Mouse (Mus musculus) stomach, embryonic 16.5 days (tissue): ENCODE measurements around the gene Gabbr2. TPM values are rescaled to one million over a fixed set of nuclear protein-coding genes. Genes with fewer than 3 reads are reported as not detected.

ENCODE experiments used
- ATAC-seq: fragments of 200-750 bp; cut with Nextera tagmentation; 2 replicates; pipeline ENCODE4 v1.8.0; 2017; ENCODE audit warnings: moderate number of reproducible peaks, moderate TSS enrichment; ENCODE audit not compliant: insufficient read depth, low FRiP score
- H3K27ac ChIP-seq: fragments of 300-500 bp; sonication (generic); 2 replicates; pipeline ENCODE4 v1.5.1; 2014; ENCODE audit warnings: low read length
- H3K27me3 ChIP-seq: fragments of 300-500 bp; sonication (generic); 2 replicates; pipeline ENCODE4 v1.6.1; 2014; ENCODE audit warnings: low read length, control low read depth, mixed read lengths; ENCODE audit not compliant: control insufficient read depth, insufficient read depth
- H3K36me3 ChIP-seq: fragments of 300-500 bp; sonication (generic); 2 replicates; pipeline ENCODE4 v1.6.1; 2014; ENCODE audit warnings: low read length; ENCODE audit not compliant: control insufficient read depth, insufficient read depth
- H3K4me1 ChIP-seq: fragments of 300-500 bp; sonication (generic); 2 replicates; pipeline ENCODE4 v1.6.1; 2014; ENCODE audit warnings: low read length, control low read depth, mixed read lengths; ENCODE audit not compliant: control insufficient read depth, insufficient read depth
- H3K4me2 ChIP-seq: fragments of 300-500 bp; sonication (generic); 2 replicates; pipeline ENCODE4 v1.6.1; 2014; ENCODE audit warnings: low read depth, low read length, mixed read lengths
- H3K4me3 ChIP-seq: fragments of 300-500 bp; sonication (generic); replicated peaks from 2 replicates; pipeline ENCODE4 v1.5.1; 2014; ENCODE audit warnings: mild to moderate bottlenecking, low read length
- H3K9ac ChIP-seq: fragments of 300-500 bp; sonication (generic); 2 replicates; pipeline ENCODE4 v1.6.1; 2014; ENCODE audit warnings: low read length
- H3K9me3 ChIP-seq: fragments of 300-500 bp; sonication (generic); replicated peaks from 2 replicates; pipeline ENCODE4 v1.6.1; 2016; ENCODE audit warnings: low read length, control low read depth; ENCODE audit not compliant: control insufficient read depth
- WGBS: fragments of 180-500 bp; shearing (Covaris S2); extraction: QIAGEN DNeasy Blood & Tissue Kit; methylation state at CpG from one replicate; pipeline ENCODE4 v1.1.7; 2014; 5-methylcytosine and 5-hydroxymethylcytosine counted together
- polyA plus RNA-seq: library from polyadenylated mRNA; unstranded; fragments of >200 nt; fragmentation: Nextera tagmentation; extraction: Ambion mirVana; gene quantifications from 2 replicates; pipeline ENCODE4 v1.2.1, GENCODE M21; 2015

The Gabbr2 gene
- polyA plus RNA-seq, 1 experiment from 2014 or later, result 0.10 TPM

GRCm38 (mm10) chr4:46727153-46727552 lies 264.5 kb downstream of the Gabbr2 start:
- no peak overlapping the region for H3K9ac ChIP-seq
- WGBS, result 81% methylated on average over 11 of the region's 11 CpGs
- H3K4me2 ChIP-seq, result no peak overlapping the region
- no peaks in the 10 kb centered on the region for H3K27me3 ChIP-seq
- H3K4me1 ChIP-seq, result no peaks in the 10 kb centered on the region
- H3K4me3 ChIP-seq, result no peak overlapping the region
- ATAC-seq, result no peak
- H3K9me3 ChIP-seq, result no peaks in the 10 kb centered on the region
- no peak overlapping the region for H3K27ac ChIP-seq
- no peaks in the 10 kb centered on the region for H3K36me3 ChIP-seq

- Histone ChIP-seq H3K9me3 (no peaks in the 10 kb centered on the region), H3K4me3 (no peak overlapping the region), H3K9ac (no peak overlapping the region), H3K4me2 (no peak overlapping the region), H3K27me3 (no peaks in the 10 kb centered on the region), H3K27ac (no peak overlapping the region), H3K36me3 (no peaks in the 10 kb centered on the region), H3K4me1 (no peaks in the 10 kb centered on the region)
- 80% methylated on average over 16 of the region's 16 CpGs for WGBS
- no peak for ATAC-seq
Observed at GRCm38 (mm10) chr4:46720821-46721557, 270.7 kb downstream of the Gabbr2 start.

- no peak overlapping the region for H3K9ac ChIP-seq
- H3K4me1 ChIP-seq, result no peaks in the 10 kb centered on the region
- H3K36me3 ChIP-seq, result no peaks in the 10 kb centered on the region
- H3K9me3 ChIP-seq, result no peaks in the 10 kb centered on the region
- 58% methylated on average over 1 of the region's 1 CpGs for WGBS
- H3K4me2 ChIP-seq, result no peak overlapping the region
- H3K4me3 ChIP-seq, result no peak overlapping the region
- ATAC-seq, result no peak
- no peak overlapping the region for H3K27ac ChIP-seq
- peaks cover 3% of the 10 kb centered on the region; the same call in 1 of the 2 replicates for H3K27me3 ChIP-seq
Observed at GRCm38 (mm10) chr4:46720070-46720469, 271.6 kb downstream of the Gabbr2 start.

DNA sequence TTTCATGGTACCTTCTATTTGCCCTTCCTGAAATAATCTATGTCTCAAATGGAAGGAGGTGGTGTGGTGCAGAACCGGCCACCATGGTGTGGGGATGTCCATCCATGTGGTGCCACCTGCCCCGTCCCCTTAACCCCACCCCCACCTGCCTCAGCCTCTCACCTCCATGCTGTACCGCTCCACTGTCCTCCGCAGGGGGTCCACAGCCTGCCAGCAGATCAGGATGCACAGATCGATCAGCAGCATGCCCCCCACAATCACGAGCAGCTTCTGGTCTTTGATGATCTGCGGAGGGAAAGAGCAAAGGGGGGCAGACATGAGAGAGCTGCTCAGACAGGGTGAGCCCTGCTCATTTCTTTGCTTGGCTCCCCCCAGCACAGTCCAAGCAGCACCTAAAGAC lies 273.0 kb downstream of the Gabbr2 start:
- no peak overlapping the region for H3K4me2 ChIP-seq
- H3K9ac ChIP-seq, result no peak overlapping the region
- no peak for ATAC-seq

GRCm38 (mm10) chr4:46717156-46717555 lies 274.5 kb downstream of the Gabbr2 start:
- Histone ChIP-seq H3K4me2 (no peak overlapping the region), H3K4me3 (no peak overlapping the region), H3K27me3 (peaks cover 3% of the 10 kb centered on the region; the same call in 1 of the 2 replicates), H3K36me3 (no peaks in the 10 kb centered on the region), H3K9me3 (no peaks in the 10 kb centered on the region), H3K27ac (no peak overlapping the region), H3K9ac (no peak overlapping the region), H3K4me1 (no peaks in the 10 kb centered on the region)
- no peak for ATAC-seq
- WGBS, result 51% methylated on average over 5 of the region's 5 CpGs

More for the DNA sequence above, 273.0 kb downstream of the Gabbr2 start:
- no peaks in the 10 kb centered on the region for H3K9me3 ChIP-seq
- no peak overlapping the region for H3K4me3 ChIP-seq
- no peaks in the 10 kb centered on the region for H3K36me3 ChIP-seq
- no peak overlapping the region for H3K27ac ChIP-seq
- 22% methylated on average over 7 of the region's 7 CpGs for WGBS
- peaks cover 3% of the 10 kb centered on the region; the same call in 1 of the 2 replicates for H3K27me3 ChIP-seq
- no peaks in the 10 kb centered on the region for H3K4me1 ChIP-seq

- Histone ChIP-seq H3K9me3 (no peaks in the 10 kb centered on the region), H3K36me3 (no peaks in the 10 kb centered on the region), H3K4me3 (no peak overlapping the region), H3K4me2 (no peak overlapping the region), H3K9ac (no peak overlapping the region), H3K27me3 (peaks cover 3% of the 10 kb centered on the region; the same call in 1 of the 2 replicates), H3K4me1 (no peaks in the 10 kb centered on the region), H3K27ac (no peak overlapping the region)
- no peak for ATAC-seq
- WGBS, result 10% methylated on average over 1 of the region's 1 CpGs
Observed at GRCm38 (mm10) chr4:46716361-46716760, 275.3 kb downstream of the Gabbr2 start.

DNA sequence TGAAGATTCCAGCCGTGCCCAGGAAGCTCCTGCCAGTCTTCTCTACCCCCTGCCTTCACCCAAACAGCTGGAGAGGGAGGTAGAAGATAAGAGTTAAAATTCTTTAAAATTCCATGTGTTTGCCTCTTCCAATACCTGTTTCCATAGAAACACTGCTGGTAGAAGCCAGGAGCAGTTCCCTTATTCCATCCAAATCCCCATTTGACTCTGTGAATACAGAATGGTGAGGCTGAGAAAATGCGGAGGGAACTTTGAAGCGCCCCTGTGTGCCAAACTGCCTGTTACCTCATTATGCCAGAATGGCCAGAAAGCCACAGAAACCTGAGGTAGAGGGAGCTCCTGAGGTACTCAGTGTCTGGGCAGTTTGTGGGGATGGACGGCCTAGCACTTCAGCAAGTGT lies 281.1 kb downstream of the Gabbr2 start:
- ATAC-seq, result no peak
- Histone ChIP-seq H3K27ac (no peak overlapping the region), H3K4me2 (no peak overlapping the region), H3K36me3 (no peaks in the 10 kb centered on the region), H3K27me3 (peaks cover 3% of the 10 kb centered on the region; the same call in 1 of the 2 replicates), H3K9me3 (no peaks in the 10 kb centered on the region), H3K4me1 (no peaks in the 10 kb centered on the region), H3K4me3 (no peak overlapping the region), H3K9ac (no peak overlapping the region)
- WGBS, result 76% methylated on average over 4 of the region's 4 CpGs

- 77% methylated on average over 6 of the region's 6 CpGs for WGBS
- Histone ChIP-seq H3K4me1 (no peaks in the 10 kb centered on the region), H3K9ac (no peak overlapping the region)
Observed at GRCm38 (mm10) chr4:46710018-46710417, 281.7 kb downstream of the Gabbr2 start.

DNA sequence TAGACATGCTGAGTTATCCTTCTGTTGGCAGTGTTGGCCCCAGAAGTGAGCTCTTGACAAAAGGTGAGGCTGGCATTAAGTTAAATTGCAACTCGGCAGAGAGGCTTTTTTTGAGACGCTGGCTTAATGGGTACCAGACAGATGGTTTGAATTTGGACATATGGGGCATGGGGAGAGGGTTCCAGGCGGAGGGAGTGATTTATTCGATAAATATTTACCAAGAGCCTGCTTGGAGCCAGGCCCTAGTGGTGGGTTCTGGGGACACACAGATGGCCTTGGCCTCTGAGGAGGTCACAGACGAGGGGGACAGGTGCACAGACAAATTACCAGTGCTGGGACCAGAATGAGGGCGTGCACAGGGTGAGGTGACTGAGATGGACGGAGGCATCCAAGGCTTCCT lies 282.2 kb downstream of the Gabbr2 start:
- H3K4me2 ChIP-seq, result no peak overlapping the region
- no peaks in the 10 kb centered on the region for H3K9me3 ChIP-seq
- H3K27ac ChIP-seq, result no peak overlapping the region
- H3K4me3 ChIP-seq, result no peak overlapping the region
- H3K27me3 ChIP-seq, result no peaks in the 10 kb centered on the region
- no peak for ATAC-seq
- H3K4me1 ChIP-seq, result no peaks in the 10 kb centered on the region
- H3K36me3 ChIP-seq, result no peaks in the 10 kb centered on the region
- no peak overlapping the region for H3K9ac ChIP-seq
- 63% methylated on average over 7 of the region's 7 CpGs for WGBS

More at GRCm38 (mm10) chr4:46710018-46710417, 281.7 kb downstream of the Gabbr2 start:
- ATAC-seq, result no peak
- Histone ChIP-seq H3K36me3 (no peaks in the 10 kb centered on the region), H3K27ac (no peak overlapping the region), H3K27me3 (no peaks in the 10 kb centered on the region), H3K4me2 (no peak overlapping the region), H3K4me3 (no peak overlapping the region), H3K9me3 (no peaks in the 10 kb centered on the region)
